Mouse (Mus musculus) B cell, adult 62 days (primary cell): ENCODE data around the gene Prpf18. TPM values are rescaled to one million over a fixed set of nuclear protein-coding genes. Genes with fewer than 3 reads are reported as not detected.

Experiments
- total RNA-seq: library from RNA; stranded (reverse); gene quantifications from 4 replicates; pipeline ENCODE4 v1.2.4, GENCODE M21; 2023

The Prpf18 gene
- 36.7 to 39.3 TPM (median 38.6 TPM) in 4 replicates for total RNA-seq

GRCm38 (mm10) chr2:4651500-4652285, at the start of gene Prpf18:
Gene Prpf18, minus strand, starts transcription at chr2:4652113.

Other genes with a start within 250 kb of the Prpf18 start
- gene Bend7, start 65.7 kb upstream of the Prpf18 start, total RNA-seq = not detected in 4 replicates
- gene Sephs1, start 229.5 kb upstream of the Prpf18 start, total RNA-seq = 17.9 to 21.7 TPM (median 19.6 TPM) in 4 replicates